Mouse (Mus musculus): ENCODE results near the gene Cks2.

The Cks2 gene

DNA sequence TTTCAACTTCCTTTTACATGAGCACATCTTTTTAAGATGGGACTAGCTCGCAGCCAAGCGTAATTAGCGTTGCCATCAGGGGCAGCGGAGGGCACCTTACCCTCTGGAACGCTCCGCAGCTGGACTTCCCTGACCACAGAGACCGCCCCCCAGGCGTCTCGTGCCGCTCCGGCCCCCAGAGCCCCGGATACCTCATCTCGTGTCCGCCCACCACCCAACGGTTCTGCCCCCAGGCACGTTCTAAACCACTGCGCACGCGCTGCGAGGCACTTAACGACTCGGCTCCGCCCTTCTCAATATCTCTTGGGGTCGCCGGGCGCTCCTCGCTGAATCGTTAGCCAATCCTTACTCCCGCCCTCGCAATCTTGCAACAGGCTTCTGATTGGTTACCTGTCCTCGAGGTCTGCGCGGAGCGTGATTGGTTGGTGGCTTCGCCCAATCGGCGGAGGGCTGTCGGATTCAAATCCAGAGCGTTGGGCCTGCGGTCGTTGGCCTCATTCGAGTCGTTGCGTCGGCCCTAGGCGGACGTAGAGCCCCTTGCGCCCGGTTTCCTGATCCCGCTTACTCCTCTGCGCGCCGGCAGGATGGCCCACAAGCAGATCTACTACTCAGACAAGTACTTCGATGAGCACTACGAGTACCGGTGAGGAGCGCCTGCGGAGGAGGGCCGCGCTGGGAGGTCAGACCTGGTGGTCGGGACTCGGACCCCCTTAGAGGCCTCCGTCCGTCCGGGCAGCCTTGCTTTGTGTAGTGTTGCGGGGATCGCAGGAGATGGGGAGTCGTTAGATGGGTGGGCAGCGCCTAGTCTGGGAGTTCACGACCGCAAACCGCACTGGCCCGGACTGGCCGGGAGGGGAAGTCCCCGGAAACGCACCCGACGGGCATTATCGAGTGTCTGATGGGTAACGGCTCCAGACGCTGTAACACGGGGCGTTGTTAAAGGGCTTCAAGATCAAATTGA lies at the start of gene Cks2:
Cks2 (plus strand) TSS at position 404 of the 961 bp plus-strand sequence.
- CTCF ChIA-PET, result interaction anchor here in 2 of 4 experiments (0.5 to 1.3 kb wide), 3 partner anchors 27 to 494 kb away, joined by 3 read pairs; no protein-coding TSS in a partner anchor
- POLR2A ChIA-PET, result interaction anchor here (0.6 to 5.5 kb wide), 16 partner anchors 11 to 542 kb away, joined by 3 to 47 read pairs (median 4); no protein-coding TSS in a partner anchor

DNA sequence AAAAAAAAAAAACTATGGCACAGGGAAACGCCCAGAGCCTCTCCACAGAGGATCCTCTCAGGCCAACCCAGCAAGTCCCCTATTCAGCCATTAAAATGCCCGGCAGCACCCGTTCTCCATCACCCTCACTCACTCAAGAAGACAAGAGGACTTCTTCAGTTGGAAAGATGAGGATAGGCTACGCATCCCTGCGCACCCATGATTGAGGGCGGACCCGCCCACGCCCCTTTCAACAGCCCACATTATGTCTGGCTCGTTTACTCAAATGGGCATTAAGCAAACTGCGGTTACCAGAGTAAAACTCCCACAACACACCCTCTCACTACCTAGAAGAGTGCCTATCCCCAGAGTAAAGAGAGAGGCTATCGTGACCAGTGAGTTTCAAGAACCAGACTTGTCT lies 49.6 kb upstream of the Cks2 start:
- POLR2A ChIA-PET, result no interaction called here
- CTCF ChIA-PET, result no interaction called here

DNA sequence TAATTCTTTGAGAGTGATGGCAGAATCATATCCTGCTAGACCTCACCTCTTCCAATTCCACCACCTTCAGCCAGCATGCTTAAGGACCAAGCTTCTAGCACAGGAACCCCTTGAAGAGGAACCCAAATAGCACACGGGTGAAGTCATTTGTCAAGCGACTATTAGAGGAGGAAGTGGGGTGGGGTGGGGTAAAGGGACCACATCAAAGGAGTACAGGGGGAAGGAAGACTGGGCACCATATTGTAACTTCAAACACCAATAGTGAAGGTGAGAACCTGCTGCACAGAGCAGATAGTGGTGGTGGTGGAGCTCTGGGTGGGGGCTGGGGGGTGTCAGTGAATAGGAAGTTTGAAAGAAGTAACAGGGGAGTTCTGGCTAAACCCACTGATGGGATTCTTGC lies 47.0 kb upstream of the Cks2 start:
- CTCF ChIA-PET, result interaction anchor here in 2 of 4 experiments (0.6 kb wide), 2 partner anchors 11 to 161 kb away, joined by 3 to 4 read pairs; no protein-coding TSS in a partner anchor

DNA sequence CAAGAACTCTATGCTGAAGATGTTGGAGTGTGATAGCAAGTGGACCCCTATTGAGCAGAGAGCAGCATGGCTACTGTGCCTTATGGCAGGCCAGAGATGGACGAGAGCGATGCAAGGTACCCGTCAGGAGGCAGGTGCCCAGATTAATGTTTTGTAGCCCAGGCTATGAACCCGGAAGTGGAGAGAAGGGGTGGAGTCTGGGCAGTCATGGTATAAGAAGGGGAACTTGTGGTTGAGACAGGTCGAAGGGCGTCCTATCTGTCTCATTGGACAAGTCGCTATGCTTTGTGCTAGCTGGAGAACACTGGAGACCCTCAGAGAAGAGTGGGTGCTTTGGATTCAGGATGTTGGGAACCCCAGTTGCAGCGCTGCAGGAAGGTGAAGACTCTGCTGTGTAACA lies 44.9 kb upstream of the Cks2 start:
- ChIA-PET CTCF (interaction anchor here in 1 of 4 experiments (1.3 kb wide), 1 partner anchor 9 kb away, joined by 3 read pairs; no protein-coding TSS in a partner anchor), POLR2A (no interaction called here)

More for the DNA sequence above, 47.0 kb upstream of the Cks2 start:
- POLR2A ChIA-PET, result interaction anchor here in 1 of 4 experiments (1.0 kb wide), 1 partner anchor 13 kb away, joined by 4 read pairs; no protein-coding TSS in a partner anchor

DNA sequence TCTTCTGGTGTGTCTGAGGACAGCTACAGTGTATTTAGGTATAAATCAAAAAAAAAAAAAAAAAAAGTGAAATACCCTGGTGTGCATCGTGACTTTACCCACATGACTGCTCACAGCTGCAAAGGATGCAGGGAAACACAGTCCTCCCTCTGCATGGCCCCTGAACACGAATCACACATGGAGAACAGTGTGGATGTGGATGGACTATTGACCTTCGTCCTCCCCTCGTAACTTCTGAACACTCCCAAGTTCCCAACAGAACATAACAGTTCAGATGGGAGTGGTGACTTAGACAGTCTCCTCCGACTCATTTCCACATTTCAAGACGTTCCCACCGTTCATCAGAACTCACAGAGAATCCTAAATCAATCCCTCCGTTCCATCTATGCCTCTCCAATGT lies 42.3 kb upstream of the Cks2 start:
- ChIA-PET CTCF (interaction anchor here in 1 of 4 experiments (0.6 kb wide), 1 partner anchor 93 kb away, joined by 5 read pairs; no protein-coding TSS in a partner anchor), POLR2A (interaction anchor here in 2 of 4 experiments (0.5 to 1.3 kb wide), 2 partner anchors 13 to 15 kb away, joined by 3 to 4 read pairs; no protein-coding TSS in a partner anchor)

DNA sequence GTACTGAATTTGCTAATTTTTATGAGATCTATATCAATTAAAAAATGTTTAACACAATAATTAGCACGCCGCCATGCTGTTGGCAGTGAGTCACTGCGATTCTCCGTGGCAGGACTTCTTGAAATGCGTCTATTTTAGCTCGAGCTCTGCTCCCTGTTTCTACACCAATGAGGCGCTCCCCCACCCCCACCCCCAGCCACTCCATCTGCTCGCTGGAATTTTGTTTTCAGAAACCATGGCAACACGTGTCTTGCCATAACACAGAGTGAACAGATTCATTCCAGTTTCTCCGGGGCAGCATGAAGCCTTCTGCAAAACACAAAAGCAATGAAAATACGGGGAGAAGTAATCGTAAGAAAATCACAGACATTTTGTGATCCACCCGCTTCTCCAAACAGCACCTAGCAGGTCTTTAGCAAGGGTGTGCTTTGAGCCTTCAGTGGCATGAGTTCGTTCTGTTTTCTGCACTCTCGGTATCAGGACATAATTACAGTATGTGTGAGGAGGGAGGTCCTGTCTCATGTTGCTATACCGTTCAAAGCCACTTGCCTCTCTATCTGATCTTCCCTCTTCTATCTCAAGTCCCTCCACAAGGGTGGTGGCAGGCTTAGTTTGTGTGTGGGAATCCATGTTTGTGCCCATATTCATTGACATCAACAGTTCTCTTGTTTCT lies 41.7 kb upstream of the Cks2 start:
- CTCF ChIA-PET, result interaction anchor here in 1 of 4 experiments (0.6 kb wide), 1 partner anchor 585 kb away, joined by 3 read pairs; no protein-coding TSS in a partner anchor
- POLR2A ChIA-PET, result interaction anchor here in 2 of 4 experiments (0.5 to 1.3 kb wide), 3 partner anchors 12 to 16 kb away, joined by 3 to 4 read pairs (median 3); no protein-coding TSS in a partner anchor

DNA sequence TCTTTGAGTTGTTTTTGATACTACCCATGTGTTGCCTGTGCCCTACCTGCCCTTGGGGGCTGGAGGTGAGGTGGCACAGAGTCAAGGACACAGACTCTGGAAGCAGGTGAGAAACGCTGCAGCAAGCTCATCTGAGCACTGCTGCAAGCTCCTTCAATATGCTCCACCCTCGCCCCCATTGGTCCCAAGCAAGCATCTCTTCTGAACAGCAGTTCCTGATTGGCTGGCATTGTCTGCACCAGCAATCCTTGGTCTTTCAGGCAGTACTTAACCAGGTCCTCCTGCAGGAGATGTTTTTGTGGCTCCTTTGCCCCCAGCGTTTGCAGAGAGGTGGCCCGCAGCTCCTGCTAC lies 41.2 kb upstream of the Cks2 start:
- ChIA-PET CTCF (interaction anchor here in 1 of 4 experiments (0.6 kb wide), 1 partner anchor 586 kb away, joined by 3 read pairs; no protein-coding TSS in a partner anchor), POLR2A (interaction anchor here in 2 of 4 experiments (1.3 kb wide), 2 partner anchors 11 to 12 kb away, joined by 3 to 4 read pairs; no protein-coding TSS in a partner anchor)

DNA sequence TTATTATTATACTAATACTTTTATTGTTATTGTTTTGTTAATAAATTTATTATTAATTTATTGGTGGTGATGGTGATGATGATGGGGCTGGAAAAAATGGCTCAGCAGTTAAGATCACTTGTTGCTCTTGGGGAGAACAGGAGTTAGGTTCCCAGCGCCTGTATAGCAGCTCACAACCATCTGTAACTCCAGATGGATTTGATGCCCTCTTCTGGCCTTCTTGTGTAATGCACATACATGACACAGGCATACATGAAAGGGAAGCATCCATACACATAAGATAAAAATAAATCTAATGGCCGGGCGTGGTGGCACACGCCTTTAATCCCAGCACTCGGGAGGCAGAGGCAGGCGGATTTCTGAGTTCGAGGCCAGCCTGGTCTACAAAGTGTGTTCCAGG lies 35.8 kb upstream of the Cks2 start:
- POLR2A ChIA-PET, result interaction anchor here in 2 of 4 experiments (0.6 to 1.2 kb wide), 3 partner anchors 9 to 41 kb away, joined by 3 read pairs; no protein-coding TSS in a partner anchor

DNA sequence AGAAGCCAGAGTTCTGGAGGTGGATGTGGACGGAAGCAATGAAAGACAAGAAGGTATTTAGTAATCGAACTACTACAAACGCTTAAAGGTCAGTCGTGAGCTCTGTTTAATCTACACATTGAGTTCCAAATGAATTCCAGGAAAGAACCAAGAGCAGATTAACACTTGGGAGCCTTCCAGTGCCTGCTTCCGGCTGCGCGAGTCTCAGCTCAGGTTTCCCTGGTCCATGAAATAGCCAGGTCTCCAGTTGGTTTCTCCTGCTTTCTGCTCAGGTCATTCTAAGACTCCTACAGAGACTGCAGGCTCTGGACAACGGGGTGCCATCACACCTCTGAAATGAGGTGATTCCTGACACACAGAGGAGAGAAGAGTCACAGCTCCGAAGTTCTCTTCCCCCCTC lies 34.0 kb upstream of the Cks2 start:
- POLR2A ChIA-PET, result interaction anchor here in 3 of 4 experiments (0.6 to 2.0 kb wide), 7 partner anchors 13 to 710 kb away, joined by 3 to 5 read pairs (median 4); no protein-coding TSS in a partner anchor
- CTCF ChIA-PET, result interaction anchor here in 3 of 4 experiments (0.7 to 1.1 kb wide), 3 partner anchors 12 to 187 kb away, joined by 3 to 4 read pairs (median 3); no protein-coding TSS in a partner anchor

More for the DNA sequence above, 35.8 kb upstream of the Cks2 start:
- CTCF ChIA-PET, result interaction anchor here in 2 of 4 experiments (0.6 to 2.5 kb wide), 6 partner anchors 9 to 648 kb away, joined by 3 to 11 read pairs (median 4); no protein-coding TSS in a partner anchor

DNA sequence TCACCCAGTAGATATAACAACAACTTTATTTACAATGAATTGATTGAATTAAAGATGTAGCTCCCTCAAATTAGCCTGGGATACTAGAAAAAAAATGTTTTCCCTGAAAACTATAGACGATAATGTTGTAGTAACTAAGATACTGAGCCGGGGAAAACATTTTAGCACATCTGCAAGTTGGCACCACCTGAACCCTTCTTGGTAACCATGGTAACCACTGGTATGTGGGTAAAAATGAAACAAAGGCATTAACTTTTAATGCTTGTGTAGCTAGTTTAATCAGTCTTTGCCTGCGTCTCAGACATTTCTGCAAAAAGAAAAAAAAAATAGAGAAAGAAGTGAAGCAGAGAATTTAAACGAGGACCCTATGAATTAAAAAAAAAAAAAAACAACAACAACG lies 33.5 kb upstream of the Cks2 start:
- ChIA-PET CTCF (interaction anchor here in 1 of 4 experiments (1.1 kb wide), 1 partner anchor 12 kb away, joined by 4 read pairs; no protein-coding TSS in a partner anchor), POLR2A (interaction anchor here in 2 of 4 experiments (0.6 to 2.0 kb wide), 6 partner anchors 19 to 654 kb away, joined by 3 to 5 read pairs (median 4); no protein-coding TSS in a partner anchor)

DNA sequence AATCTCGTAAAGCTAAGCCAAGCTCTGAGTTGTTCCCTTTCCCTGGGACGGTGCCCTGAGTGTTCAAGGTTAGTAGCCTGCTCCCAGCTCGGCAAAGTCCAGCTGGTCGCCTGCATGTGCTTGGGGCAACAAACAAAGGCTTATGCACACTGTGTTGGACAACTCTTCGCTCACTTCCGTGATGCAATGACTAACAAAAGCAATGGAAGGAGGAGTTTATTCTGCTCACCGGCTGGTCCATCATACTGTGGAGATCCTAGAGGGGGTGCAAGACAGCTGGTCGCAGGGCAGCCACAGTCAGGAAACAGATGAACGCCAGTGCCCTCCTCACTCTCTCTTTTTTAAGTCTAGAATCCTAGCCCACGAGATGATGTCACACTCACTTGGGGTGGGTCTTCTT lies 29.2 kb upstream of the Cks2 start:
- ChIA-PET CTCF (interaction anchor here in 2 of 4 experiments (0.9 to 1.5 kb wide), 2 partner anchors 15 to 197 kb away, joined by 3 read pairs; no protein-coding TSS in a partner anchor), POLR2A (interaction anchor here in 3 of 4 experiments (0.8 to 2.1 kb wide), 10 partner anchors 10 to 514 kb away, joined by 3 to 10 read pairs (median 3); partner anchors contain the start of gene Secisbp2 (in 1 of the 3))

DNA sequence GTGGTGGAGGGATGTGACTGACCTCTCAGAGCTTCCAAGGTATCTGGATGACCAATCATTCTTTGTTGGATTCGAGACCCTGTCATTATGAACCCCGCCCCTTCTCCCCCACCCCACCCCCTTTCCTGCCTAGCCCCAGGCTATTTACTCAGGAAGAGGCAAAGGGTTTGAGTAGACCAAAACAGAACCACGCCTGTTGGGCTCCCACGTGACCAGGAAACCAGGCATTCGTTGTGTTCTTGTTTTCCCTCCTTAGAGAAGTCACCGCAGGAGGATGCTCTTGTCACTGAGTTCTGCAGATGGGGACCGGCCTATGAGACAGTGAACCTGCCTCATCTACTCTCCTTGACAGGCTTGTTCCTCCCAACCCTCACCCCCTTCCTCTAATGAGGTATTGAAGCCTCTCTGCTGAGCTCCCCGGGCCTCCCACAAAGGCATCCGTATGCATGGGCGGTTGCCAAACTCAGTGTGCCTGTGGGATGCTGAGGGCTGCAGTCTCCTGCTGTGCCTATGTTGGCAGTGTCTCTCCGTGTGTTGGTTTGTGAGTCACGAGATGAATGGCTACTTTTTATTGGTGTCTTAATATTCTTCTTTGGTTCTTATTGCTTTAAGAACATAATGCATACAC lies 28.5 kb upstream of the Cks2 start:
- CTCF ChIA-PET, result interaction anchor here in 1 of 4 experiments (0.7 to 1.5 kb wide), 2 partner anchors 11 to 15 kb away, joined by 3 to 4 read pairs; no protein-coding TSS in a partner anchor
- POLR2A ChIA-PET, result interaction anchor here in 3 of 4 experiments (0.7 to 2.1 kb wide), 8 partner anchors 13 to 1668 kb away, joined by 3 to 10 read pairs (median 4); no protein-coding TSS in a partner anchor

DNA sequence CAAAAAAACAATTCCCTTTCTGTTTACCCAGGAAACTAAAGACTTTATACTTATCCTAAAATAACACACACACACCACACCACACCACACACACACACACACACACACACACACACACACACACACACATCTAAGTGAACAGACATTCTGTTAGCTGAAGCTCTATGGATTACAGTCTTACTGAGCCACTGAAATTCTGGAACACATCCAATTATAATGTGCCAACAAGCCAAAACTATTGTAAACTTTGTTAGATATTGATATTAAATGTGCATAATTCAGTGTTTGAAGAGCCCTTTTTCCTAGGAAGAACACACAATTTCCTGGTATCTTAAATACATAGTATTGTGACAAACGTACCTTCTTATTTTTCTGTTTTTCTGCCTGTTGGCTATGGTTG lies 27.7 kb upstream of the Cks2 start:
- ChIA-PET POLR2A (interaction anchor here in 3 of 4 experiments (0.6 to 2.1 kb wide), 13 partner anchors 11 to 1667 kb away, joined by 3 to 10 read pairs (median 3); partner anchors contain the start of gene Secisbp2 (in 1 of the 3)), CTCF (interaction anchor here (0.6 to 2.2 kb wide), 23 partner anchors 8 to 1758 kb away, joined by 3 to 11 read pairs (median 4); partner anchors contain the start of gene Sema4d (in 1 of the 4))

DNA sequence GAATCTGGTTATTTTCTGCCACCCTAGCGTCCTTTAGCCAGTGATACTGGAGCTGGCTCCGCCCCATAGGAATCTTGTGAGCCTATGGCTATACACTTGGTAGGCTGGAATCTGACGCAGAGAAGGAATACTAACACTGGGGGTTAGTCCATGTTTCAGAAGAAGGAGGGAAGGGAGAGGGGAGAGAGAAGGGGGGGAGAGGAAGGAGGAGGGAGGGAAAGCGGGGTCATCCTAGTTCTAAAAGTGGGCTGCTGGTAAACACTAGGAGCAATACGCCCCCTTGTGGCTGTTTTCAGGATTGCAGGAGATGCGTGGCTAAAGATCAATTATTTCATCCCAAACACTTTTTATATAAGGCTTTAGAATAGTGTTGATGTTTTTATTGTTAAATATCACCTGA lies 27.2 kb upstream of the Cks2 start:
- ChIA-PET POLR2A (interaction anchor here in 3 of 4 experiments (0.6 to 1.3 kb wide), 15 partner anchors 10 to 947 kb away, joined by 3 to 5 read pairs (median 3); partner anchors contain the start of gene Secisbp2 (in 1 of the 3)), CTCF (interaction anchor here (0.6 to 2.2 kb wide), 25 partner anchors 9 to 1757 kb away, joined by 3 to 11 read pairs (median 4); partner anchors contain the start of genes Secisbp2 (in 1 of the 4) and Sema4d (in 1 of the 4))

DNA sequence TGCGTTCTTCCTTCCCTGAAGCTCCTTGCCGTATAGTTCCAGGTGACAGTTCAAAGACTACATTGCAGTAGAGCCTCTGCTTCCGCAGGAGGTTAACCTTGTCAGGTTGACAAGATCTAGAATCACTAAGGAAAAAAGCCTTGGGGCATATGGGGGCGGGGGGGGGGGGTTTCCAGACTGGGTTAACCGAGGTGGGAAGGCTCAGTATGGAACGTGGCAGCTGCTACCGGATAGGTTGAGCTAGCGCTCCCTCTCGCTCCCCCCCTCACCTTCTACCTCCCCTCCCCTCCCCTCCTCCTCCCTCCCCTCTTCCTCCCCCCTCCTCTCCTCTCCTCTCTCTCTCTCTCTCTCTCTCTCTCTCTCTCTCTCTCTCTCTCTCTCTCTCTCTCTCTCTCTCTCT lies 26.4 kb upstream of the Cks2 start:
- ChIA-PET POLR2A (interaction anchor here in 3 of 4 experiments (0.5 to 1.3 kb wide), 16 partner anchors 9 to 1342 kb away, joined by 3 to 13 read pairs (median 3); partner anchors contain the start of genes Cks2 (in 1 of the 3) and Secisbp2 (in 1 of the 3)), CTCF (interaction anchor here (0.6 to 2.2 kb wide), 18 partner anchors 9 to 936 kb away, joined by 3 to 11 read pairs (median 4); partner anchors contain the start of gene Secisbp2 (in 1 of the 4))

DNA sequence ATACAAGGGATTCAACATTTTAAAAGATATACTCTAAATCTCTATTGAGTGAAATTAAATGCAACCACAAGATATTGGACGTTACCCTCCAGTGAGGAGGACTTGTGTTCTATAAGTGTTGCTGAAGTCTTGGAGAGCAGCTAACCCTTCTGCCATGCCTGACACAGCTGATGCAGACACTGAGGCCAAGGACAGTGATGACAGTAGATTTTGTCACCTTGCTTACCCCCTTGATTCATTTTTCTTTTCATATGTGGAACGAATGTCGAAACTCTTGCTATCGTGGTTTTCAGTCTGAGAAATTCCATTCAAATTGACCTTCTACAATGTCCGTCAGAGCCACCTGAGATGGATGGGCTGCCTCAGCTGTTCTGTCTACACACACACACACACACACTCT lies 22.4 kb upstream of the Cks2 start:
- ChIA-PET CTCF (interaction anchor here in 1 of 4 experiments (0.5 kb wide), 1 partner anchor 405 kb away, joined by 4 read pairs; no protein-coding TSS in a partner anchor), POLR2A (interaction anchor here in 1 of 4 experiments (0.6 to 1.3 kb wide), 3 partner anchors 10 to 238 kb away, joined by 3 to 4 read pairs (median 3); no protein-coding TSS in a partner anchor)

DNA sequence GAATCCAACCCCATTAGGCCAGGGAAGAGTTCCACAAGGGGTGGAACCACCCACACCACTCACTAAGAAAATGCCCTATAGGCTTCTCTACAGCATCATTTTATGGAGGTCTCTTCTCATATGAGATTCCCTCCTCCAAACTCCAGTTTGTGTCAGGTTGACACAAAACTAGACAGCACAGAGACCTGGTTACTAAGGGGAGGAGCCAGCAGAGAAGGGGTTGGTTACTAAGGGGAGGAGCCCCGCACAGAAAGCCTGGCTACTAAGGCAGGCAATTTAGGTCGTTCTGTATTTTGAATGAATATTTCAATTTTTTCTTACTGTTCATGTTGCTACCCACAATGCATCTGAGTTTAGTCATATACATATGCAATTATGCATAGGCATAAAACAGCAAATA lies 21.4 kb upstream of the Cks2 start:
- POLR2A ChIA-PET, result no interaction called here

More for the DNA sequence above, 21.4 kb upstream of the Cks2 start:
- CTCF ChIA-PET, result no interaction called here

Data from embryonic stem cell, embryonic (primary cell).